Mouse (Mus musculus) regulatory T cell (primary cell): ENCODE measurements at regions not wholly inside any gene's neighbourhood (a gene's known extent, or its start where the extent isn't known, plus 50 kb on each side); places are given as distances from the start of the nearest gene placed in this dataset.

ENCODE experiments used
- in situ Hi-C: fragments of 300-600 bp; cut with MboI, MseI; formaldehyde crosslinking; loops from one replicate; pipeline ENCODE4 v1.15.1; 2025; ENCODE audit warnings: high pct_unique_total_duplicates

- in situ Hi-C loops: no loop called here
Observed at GRCm38 (mm10) chr15:52565449-52565851, 1319.3 kb upstream of the Gm7489 start.

- in situ Hi-C loops: loop anchor here (10.0 kb wide), 1 partner anchor 325 kb away; no protein-coding TSS in a partner anchor
Observed at GRCm38 (mm10) chr15:52570256-52570655, 1314.5 kb upstream of the Gm7489 start.

DNA sequence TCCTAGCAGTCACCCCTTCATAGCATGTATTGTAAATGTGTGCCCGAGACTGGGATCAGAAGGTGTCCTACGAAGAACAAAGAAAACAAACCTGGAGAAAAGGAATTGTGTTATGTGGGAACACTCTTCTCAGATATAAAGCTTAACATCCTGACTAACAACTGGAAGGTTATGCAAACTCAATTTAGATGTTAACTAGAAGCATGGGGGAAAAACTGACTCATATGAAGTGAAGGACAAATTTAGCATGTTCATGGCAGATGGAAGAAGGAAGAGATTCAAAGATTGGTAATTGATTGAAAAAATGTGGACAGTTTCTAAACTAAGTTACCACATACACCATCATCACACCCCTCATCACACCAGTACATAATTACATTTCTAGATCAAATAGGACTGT is 1307.1 kb upstream of the Gm7489 start:
- in situ Hi-C loops: loop anchor here (10.0 kb wide), 1 partner anchor 317 kb away; no protein-coding TSS in a partner anchor

- in situ Hi-C loops: loop anchor here (10.0 kb wide), 1 partner anchor 695 kb away; no protein-coding TSS in a partner anchor
Observed at GRCm38 (mm10) chr15:52589391-52589790, 1295.3 kb upstream of the Gm7489 start.

DNA sequence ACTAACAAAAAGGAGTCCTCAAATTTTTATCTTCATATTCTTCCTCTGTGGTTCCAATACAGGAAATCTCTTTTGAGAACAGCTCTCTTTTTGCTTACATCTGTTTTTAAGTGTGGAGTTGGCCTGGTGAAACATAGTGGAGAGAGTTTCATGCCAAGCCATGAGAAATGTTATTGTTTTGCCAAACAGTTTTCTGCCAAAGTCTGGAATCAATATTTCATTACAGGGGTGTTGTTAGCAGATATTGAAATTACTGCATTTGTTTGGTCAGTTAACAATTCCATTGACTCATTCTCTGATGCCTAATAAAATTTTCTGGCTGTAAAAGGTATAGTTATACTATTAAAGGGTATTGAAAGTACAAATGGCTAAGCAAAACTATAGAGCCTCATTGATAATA is 1285.2 kb upstream of the Gm7489 start:
- in situ Hi-C loops: no loop called here

DNA sequence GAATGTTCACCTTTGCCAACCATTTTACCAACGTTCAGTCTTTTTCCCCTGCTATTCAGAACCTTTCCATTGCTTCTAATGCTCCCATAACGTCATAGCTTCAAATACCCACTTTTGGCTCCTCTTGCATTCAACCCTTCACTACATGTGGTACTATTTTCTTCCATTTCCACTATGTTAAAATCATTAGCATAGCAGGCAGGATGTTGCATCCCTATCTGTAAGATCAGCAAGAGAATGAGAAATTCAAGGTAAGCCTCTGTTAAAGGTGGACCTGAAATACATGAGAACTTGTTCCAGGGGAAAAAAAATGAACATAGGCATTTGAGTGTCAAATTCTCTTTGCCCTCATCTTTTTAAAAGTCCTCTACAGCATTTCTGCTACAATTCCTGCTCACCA is 1284.7 kb upstream of the Gm7489 start:
- in situ Hi-C loops: no loop called here

DNA sequence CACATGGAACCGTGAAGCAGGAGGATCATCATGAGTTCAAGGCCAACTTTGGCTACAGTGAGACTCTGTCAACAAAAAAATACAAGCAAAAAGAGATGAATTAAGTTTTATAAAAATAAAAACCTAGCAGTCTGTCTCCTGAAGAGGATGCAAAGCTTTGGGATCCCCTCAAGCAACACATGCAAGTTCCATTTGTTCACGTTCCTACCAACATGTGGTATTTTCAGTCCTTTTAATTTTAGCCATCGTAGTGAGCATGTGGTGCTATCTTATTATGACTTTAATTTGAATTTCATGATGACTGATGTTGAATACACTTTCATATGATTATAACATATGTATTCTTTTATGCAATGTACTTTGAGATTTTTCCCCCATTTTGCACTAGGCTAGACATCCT is 1244.9 kb upstream of the Gm7489 start:
- in situ Hi-C loops: no loop called here

DNA sequence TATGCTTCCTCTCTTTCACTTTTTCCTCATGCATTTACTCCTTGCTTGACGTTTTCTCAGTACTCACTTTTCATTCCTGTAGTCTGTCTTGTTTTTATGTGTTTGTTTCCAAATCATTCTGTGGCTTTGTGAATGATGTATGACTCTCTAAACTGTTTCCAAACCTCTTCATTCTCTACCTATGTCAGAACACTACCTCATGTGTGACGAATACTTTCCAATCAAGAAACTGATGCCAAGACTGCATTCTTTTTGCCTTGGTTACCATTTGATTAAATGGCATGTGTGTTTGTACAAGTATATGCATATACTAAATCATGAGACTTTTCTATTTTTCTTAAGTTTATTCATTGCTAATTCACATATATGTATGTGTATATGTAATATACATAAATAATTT is 1238.7 kb upstream of the Gm7489 start:
- in situ Hi-C loops: no loop called here

- in situ Hi-C loops: loop anchor here (5.0 kb wide), 1 partner anchor 36 kb away; no protein-coding TSS in a partner anchor
Observed at GRCm38 (mm10) chr15:52657916-52658315, 1226.8 kb upstream of the Gm7489 start.
